Mouse (Mus musculus): Measurements from ENCODE around the gene Slc35f3.

- no peak for TF ChIP-seq CTCF (IDR thresholded peaks at IDR 0.05; ENCODE audit: insufficient read depth, low read length)
- TF ChIP-seq POLR2A (IDR thresholded peaks at IDR 0.05; ENCODE audit: borderline replicate concordance, extremely low read depth, low read depth, low read length): no peak
Observed at GRCm38 (mm10) chr8:126382216-126382615, 83.9 kb downstream of the Slc35f3 start.
